Mouse (Mus musculus) hematopoietic stem cell, adult 5-6 weeks (primary cell): ENCODE results near the gene Afm. TPM values are rescaled to one million over a fixed set of nuclear protein-coding genes. Genes with fewer than 3 reads are reported as not detected.

Experiments
- ATAC-seq, 2 experiments: fragments of 125-278 bp in 1 of 2; replicated peaks in 1 of 2; 2 replicates each; pipeline ENCODE4 v1.8.0; 2016 to 2017; ENCODE audit warnings: inconsistent platforms in 2 of 2, mild to moderate bottlenecking in 2 of 2, moderate number of reproducible peaks in 2 of 2, low read depth in 1 of 2, moderate TSS enrichment in 1 of 2; ENCODE audit not compliant: low FRiP score in 2 of 2, poor library complexity in 2 of 2, severe bottlenecking in 2 of 2, insufficient read depth in 1 of 2, low TSS enrichment in 1 of 2
- total RNA-seq: library from RNA; stranded (forward); fragments of 172-1452, 232-1000 nt; gene quantifications from 2 replicates; pipeline ENCODE4 v1.2.3, GENCODE M21; 2017

The Afm gene
- total RNA-seq, 1 experiment from 2014 or later, result 0.15 TPM

- no peak for ATAC-seq
Measured at GRCm38 (mm10) chr5:90509828-90510592, 8.7 kb upstream of the Afm start.

- ATAC-seq, result 0 out of 4 replicates have a peak, but pooled peaks of 1 of the 2 experiments have one; percentile 22
Measured at GRCm38 (mm10) chr5:90512288-90512955, 6.3 kb upstream of the Afm start.

DNA sequence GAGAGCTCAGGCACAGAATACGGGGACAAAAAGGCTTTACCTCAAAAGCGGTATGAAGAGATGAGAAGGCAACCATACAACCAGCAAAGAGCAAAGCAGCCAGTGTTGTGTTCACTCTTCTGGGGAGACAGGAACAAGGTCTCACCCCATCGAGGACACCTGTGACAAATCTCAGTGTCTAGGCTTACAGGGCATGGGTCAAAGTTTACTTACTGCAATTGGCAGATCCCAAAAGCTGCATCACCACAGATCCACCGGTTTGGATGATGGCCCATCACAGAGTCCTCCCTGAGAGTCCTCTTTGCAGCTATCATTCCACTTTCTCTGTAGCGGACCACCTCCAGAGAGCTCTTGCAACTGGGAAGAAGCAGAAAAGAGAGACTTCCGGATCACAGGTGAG is 3.2 kb upstream of the Afm start:
- no peak for ATAC-seq

DNA sequence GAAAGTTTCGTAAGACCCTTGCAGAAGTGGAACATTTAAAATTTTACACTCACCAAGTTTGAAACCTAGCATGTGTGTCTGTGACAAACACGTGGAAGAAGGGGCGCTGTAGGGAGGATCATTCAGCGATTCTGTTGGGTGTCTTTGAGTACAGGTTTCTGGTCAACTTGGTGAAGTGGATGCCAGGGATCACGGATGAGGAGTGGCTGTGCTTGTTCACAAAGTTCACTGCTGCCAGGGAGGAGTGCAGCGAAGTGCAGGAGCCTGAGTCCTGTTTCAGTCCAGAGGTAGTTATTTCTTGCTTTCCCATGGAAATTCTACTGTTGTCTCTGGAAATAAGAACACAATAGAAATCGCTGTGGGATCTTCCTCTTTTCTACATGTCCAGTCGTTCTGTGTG is 32.5 kb downstream of the Afm start:
- ATAC-seq, result no peak

DNA sequence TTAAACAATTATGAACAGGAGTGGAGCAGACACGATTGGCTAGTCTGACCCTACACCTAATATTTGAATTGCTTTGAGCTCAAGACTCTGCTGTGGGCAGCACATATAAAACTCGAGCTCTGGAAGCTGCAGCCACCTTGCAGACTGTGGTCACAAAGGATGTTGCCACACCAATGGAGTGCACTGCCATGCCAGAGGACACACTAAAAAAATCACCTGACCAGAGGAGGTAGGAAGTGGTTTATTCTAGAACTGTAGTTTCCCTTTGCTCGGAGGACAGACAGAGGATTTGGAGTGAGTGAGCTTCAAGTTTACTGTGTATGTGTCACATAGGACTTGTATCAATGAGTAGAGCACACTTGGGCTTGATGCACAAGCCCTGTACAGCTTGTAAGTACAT is 37.3 kb downstream of the Afm start:
- ATAC-seq, result peak; percentile 53 to 56; a peak in 3 of 4 replicates

GRCm38 (mm10) chr5:90560743-90561142 is 42.0 kb downstream of the Afm start, which contains the start of gene 5830473C10Rik:
Gene 5830473C10Rik (plus strand): TSS chr5:90561107.
- ATAC-seq, result no peak

DNA sequence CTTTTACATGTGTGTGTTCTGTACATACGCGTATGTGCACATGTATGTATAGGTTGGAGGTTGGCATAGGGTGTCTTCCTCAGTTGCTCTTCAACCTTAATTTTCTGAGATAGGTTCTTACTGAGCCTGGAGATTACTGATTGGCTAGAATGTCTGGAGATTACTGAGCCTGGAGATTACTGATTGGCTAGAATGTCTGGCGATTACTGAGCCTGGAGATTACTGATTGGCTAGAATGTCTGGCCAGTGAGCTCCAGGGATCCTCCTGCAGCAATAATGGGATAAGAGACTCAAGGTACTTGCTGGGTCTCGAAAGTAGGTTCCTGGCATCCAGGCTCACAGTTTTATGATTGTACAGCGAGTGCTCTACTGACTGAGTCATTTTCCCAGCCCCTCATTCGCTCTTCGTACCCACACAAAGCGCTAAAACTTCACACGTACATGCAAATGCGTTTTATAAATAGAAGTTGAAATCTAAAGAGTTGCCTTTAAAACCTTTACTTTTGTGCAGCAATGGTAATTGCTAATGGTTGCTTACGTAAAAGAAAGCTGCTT is 43.1 kb downstream of the Afm start:
- no peak for ATAC-seq

GRCm38 (mm10) chr5:90562880-90563279 is 44.1 kb downstream of the Afm start:
- no peak for ATAC-seq

GRCm38 (mm10) chr5:90564161-90564560 is 45.4 kb downstream of the Afm start:
- no peak for ATAC-seq

DNA sequence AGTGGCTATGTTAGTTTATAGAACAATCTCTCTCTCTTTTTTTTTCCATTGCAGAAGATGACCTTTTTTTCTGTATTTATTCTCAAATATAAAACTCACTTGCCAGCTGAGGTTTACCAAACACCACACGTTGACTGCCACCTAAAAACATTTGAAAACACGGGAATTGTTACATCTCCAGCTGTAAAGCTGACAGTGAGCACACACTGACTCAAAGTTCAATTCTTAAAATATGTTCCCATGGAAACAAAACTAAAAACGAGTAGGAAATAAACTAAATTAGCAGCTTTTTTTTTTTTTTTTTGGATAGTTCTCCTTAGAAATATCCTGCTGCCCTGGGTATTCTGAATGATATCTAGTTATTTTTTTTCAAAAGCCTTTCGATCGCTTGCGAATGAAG is 46.5 kb downstream of the Afm start:
- ATAC-seq, result no peak

DNA sequence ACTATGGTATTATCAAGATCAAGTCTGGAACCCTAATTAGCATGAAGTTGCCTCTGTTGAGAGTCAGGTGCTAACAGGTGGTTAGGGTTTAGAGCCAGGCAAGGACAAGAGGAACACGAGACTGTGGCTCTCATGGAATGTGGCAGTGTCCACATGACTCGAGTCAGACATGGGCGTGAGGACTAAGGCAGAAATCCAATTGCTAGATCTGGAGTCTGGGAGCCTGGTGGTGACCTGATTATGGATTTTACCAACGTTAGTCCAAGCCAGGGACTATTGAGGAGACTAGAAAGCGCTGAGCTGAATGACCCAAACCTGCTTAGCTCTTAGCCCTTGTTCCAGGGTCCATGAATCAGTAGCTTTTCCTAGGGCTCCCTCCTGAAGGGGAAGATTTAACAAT is 49.1 kb downstream of the Afm start:
- ATAC-seq, result no peak

GRCm38 (mm10) chr5:90568338-90568737 is 49.6 kb downstream of the Afm start:
- no peak for ATAC-seq

DNA sequence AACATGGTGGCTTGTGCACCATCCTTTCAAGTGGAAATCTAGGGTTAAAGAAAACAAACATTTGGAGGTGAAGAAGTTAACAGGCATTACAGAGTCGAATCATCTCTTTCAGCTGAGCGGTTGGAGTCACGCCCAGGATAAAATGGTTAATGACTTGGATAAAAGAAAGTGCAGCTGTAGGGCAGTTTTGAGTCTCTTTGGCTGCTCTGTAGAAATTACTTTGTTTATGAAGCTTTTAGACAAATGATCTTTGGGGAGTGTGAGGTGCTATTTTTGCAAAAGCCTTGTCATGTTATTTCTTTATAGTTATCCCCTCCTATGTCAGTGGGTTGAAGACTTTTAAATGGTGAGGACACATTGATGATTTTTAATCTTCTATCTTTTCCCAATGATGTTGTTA is 52.5 kb downstream of the Afm start:
- no peak for ATAC-seq

DNA sequence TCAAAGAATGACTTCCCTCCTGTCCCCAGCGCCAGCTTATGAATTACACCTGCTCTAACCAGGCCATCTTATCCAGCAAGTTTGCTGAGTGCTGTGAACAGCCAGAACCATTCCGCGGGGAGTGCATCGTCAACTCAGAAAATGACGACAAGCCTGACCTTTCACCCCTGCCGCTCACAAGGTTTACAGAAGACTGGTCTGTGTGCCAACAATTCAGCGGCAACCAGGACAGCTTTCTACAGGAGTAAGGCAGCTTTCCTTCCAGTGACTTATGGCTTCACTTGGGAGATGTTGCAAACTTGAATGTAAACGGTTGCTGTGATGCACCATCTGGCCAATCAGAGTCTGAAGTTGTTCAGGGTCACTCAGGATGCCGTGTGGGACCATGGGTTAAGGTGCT is 59.0 kb downstream of the Afm start:
- ATAC-seq, result no peak

GRCm38 (mm10) chr5:90579556-90579955 is 60.8 kb downstream of the Afm start:
- ATAC-seq, result no peak

- ATAC-seq, result no peak
Measured at GRCm38 (mm10) chr5:90582179-90582578, 63.4 kb downstream of the Afm start.

GRCm38 (mm10) chr5:90584799-90585198 is 66.1 kb downstream of the Afm start:
- no peak for ATAC-seq

- ATAC-seq, result peak; percentile 33 to 40; a peak in 1 of 4 replicates
Measured at GRCm38 (mm10) chr5:90586511-90586910, 67.8 kb downstream of the Afm start.
